Mouse (Mus musculus) hindbrain, embryonic 14.5 days (tissue): ENCODE measurements around the gene Mad1l1. TPM values are rescaled to one million over a fixed set of nuclear protein-coding genes. Genes with fewer than 3 reads are reported as not detected.

Experiments
- ATAC-seq: fragments of 200-750 bp; cut with Nextera tagmentation; 2 replicates; pipeline ENCODE4 v1.8.0; 2017; ENCODE audit warnings: moderate number of reproducible peaks, mild to moderate bottlenecking, moderate TSS enrichment, moderate library complexity; ENCODE audit not compliant: low FRiP score
- DNase-seq: peaks from one replicate; pipeline ENCODE4 v3.0.0-alpha.2; 2015; ENCODE audit warnings: low spot score
- H3K27ac ChIP-seq: fragments of 300-500 bp; sonication (generic); 2 replicates; pipeline ENCODE4 v1.5.1; 2014; ENCODE audit warnings: mild to moderate bottlenecking, moderate library complexity
- H3K27me3 ChIP-seq: fragments of 300-500 bp; sonication (generic); 2 replicates; pipeline ENCODE4 v1.6.1; 2014; ENCODE audit warnings: mild to moderate bottlenecking, low read length, mixed read lengths; ENCODE audit not compliant: control insufficient read depth, insufficient read depth
- H3K36me3 ChIP-seq: fragments of 300-500 bp; sonication (generic); replicated peaks from 2 replicates; pipeline ENCODE4 v1.6.1; 2014; ENCODE audit not compliant: control insufficient read depth, insufficient read depth
- H3K4me1 ChIP-seq: fragments of 300-500 bp; sonication (generic); replicated peaks from 2 replicates; pipeline ENCODE4 v1.6.1; 2014; ENCODE audit warnings: antibody characterized with exemption, low read length, mixed read lengths; ENCODE audit not compliant: control insufficient read depth, insufficient read depth
- H3K4me2 ChIP-seq: fragments of 300-500 bp; sonication (generic); replicated peaks from 2 replicates; pipeline ENCODE4 v1.6.1; 2014; ENCODE audit warnings: mild to moderate bottlenecking, moderate library complexity
- H3K4me3 ChIP-seq: fragments of 300-500 bp; sonication (generic); replicated peaks from 2 replicates; pipeline ENCODE4 v1.5.1; 2014; ENCODE audit warnings: mild to moderate bottlenecking, low read length
- H3K9ac ChIP-seq: fragments of 300-500 bp; sonication (generic); 2 replicates; pipeline ENCODE4 v1.6.1; 2014
- H3K9me3 ChIP-seq: fragments of 300-500 bp; sonication (generic); 2 replicates; pipeline ENCODE4 v1.6.1; 2016; ENCODE audit warnings: low read length; ENCODE audit not compliant: control insufficient read depth
- WGBS: fragments of 180-500 bp; shearing (Covaris S2); extraction: QIAGEN DNeasy Blood & Tissue Kit; methylation state at CpG from one replicate; pipeline ENCODE4 v1.1.7; 2014; 5-methylcytosine and 5-hydroxymethylcytosine counted together
- polyA plus RNA-seq: library from polyadenylated mRNA; unstranded; fragments of >200 nt; fragmentation: Nextera tagmentation; extraction: Ambion mirVana; gene quantifications from 2 replicates; pipeline ENCODE4 v1.2.1, GENCODE M21; 2014

Mad1l1 gene
- polyA plus RNA-seq, 1 experiment from 2014 or later, result 28.3 TPM

DNA sequence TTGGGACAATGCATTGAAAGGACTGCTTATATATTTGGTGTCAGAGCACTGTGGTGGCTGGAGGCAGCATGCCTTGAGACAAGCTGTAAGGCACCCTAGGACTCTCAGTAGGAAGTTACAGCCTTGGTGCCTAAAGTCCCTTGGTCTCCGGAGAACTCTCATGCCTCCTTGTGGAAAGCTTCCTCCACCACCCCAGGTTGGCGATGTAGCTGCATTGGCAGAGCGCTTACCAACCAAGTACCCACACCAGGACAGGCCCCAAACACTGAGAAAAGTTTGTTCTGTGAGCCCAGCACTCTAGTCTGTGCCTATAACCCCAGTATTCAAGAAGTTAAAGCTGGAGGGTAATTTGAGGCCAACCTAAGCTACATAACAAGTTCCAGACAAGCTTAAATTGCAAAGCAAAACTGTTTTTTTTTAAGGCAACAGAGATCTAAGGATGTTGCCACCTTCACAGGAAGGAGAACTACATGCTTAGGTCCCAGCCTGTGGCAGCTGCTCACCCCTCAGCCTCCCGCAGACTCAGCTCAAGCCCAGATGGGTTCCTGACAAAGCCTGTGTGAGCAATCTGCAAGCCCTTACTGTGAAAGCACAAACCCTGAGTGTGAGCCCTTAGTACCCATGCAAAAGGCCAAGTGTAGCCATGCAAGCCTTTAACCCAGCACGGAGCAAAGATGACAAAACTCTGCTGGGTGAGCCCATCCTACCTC lies 50.2 kb downstream of the Mad1l1 start:
- DNase-seq, result no peak
- Histone ChIP-seq H3K27me3 (no peaks in the 10 kb centered on the region), H3K4me3 (no peak overlapping the region), H3K4me2 (no peak overlapping the region), H3K9me3 (no peaks in the 10 kb centered on the region), H3K9ac (no peak overlapping the region), H3K27ac (no peak overlapping the region), H3K36me3 (no peaks in the 10 kb centered on the region), H3K4me1 (no peaks in the 10 kb centered on the region)
- no peak for ATAC-seq
- 89% methylated on average over 5 of the region's 5 CpGs for WGBS

DNA sequence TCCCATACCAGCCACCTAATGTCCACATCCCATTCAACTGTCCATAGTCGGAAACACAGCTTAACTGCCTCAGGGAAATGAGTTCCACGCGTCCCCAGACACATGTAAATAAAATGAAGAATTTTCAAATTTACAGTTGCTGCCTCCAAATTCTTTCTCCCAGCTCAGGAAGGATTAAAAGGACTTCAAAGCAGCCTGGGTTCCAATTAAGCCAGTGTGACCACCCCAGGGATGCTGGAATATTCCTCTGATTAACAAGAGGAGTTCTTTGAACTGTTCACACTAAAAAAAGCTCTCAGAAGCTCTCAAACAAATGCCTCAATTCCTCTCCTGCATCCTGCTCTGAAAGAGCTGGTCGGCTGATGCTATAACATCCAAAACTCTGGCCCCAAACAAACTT lies 53.0 kb downstream of the Mad1l1 start:
- WGBS, result 82% methylated on average over 4 of the region's 4 CpGs
- DNase-seq, result no peak

DNA sequence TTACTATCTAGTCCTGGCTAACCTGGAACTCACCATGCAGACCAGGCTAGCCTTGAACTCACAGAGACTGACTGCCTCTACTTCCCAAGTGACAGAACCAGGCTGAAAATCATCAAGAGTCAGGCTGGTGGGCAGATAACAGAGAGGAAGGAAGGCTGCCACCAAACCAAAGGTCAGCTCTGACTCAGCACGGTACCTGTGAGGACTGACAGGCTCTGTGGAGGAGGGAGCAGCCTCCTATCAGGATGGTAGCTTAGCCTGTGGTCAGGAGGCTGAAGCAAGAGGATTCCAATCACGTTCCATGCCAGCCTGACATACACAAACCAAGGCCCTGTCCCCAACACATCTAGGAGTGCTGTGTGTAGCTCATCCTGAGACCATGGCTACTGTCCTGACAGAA lies 54.3 kb downstream of the Mad1l1 start:
- Histone ChIP-seq H3K9ac (no peak overlapping the region), H3K4me2 (no peak overlapping the region), H3K27ac (no peak overlapping the region), H3K4me3 (no peak overlapping the region), H3K4me1 (peaks cover 21% of the 10 kb centered on the region), H3K27me3 (no peaks in the 10 kb centered on the region), H3K36me3 (no peaks in the 10 kb centered on the region), H3K9me3 (no peaks in the 10 kb centered on the region)
- 85% methylated on average over 2 of the region's 2 CpGs for WGBS
- DNase-seq (no peak), ATAC-seq (no peak)

More for the DNA sequence above, 53.0 kb downstream of the Mad1l1 start:
- no peak overlapping the region for H3K4me2 ChIP-seq
- H3K27me3 ChIP-seq, result no peaks in the 10 kb centered on the region
- no peak overlapping the region for H3K27ac ChIP-seq
- no peaks in the 10 kb centered on the region for H3K9me3 ChIP-seq
- no peak overlapping the region for H3K4me3 ChIP-seq
- no peak for ATAC-seq
- no peak overlapping the region for H3K9ac ChIP-seq
- no peaks in the 10 kb centered on the region for H3K36me3 ChIP-seq
- H3K4me1 ChIP-seq, result peaks cover 21% of the 10 kb centered on the region

GRCm38 (mm10) chr5:140264825-140265575 lies 56.4 kb downstream of the Mad1l1 start:
- WGBS, result 72% methylated on average over 5 of the region's 5 CpGs
- Histone ChIP-seq H3K4me3 (no peak overlapping the region), H3K27ac (peak overlapping the region; percentile 44), H3K4me1 (peaks cover 21% of the 10 kb centered on the region), H3K36me3 (no peaks in the 10 kb centered on the region), H3K9ac (0 out of 2 replicates have a peak overlapping the region, but pooled peaks have one; percentile 2), H3K4me2 (no peak overlapping the region), H3K9me3 (no peaks in the 10 kb centered on the region), H3K27me3 (no peaks in the 10 kb centered on the region)
- no peak for DNase-seq
- ATAC-seq, result no peak

GRCm38 (mm10) chr5:140263754-140264749 lies 57.3 kb downstream of the Mad1l1 start:
- Histone ChIP-seq H3K36me3 (no peaks in the 10 kb centered on the region), H3K4me2 (no peak overlapping the region), H3K9me3 (no peaks in the 10 kb centered on the region), H3K9ac (0 out of 2 replicates have a peak overlapping the region, but pooled peaks have one; percentile 2), H3K27ac (peak overlapping the region; percentile 44), H3K4me3 (no peak overlapping the region), H3K4me1 (peaks cover 21% of the 10 kb centered on the region), H3K27me3 (no peaks in the 10 kb centered on the region)
- WGBS, result 27% methylated on average over 30 of the region's 30 CpGs
- ATAC-seq, result peak; percentile 68; the same call in 1 of the 2 replicates
- DNase-seq, result peak; percentile 52

DNA sequence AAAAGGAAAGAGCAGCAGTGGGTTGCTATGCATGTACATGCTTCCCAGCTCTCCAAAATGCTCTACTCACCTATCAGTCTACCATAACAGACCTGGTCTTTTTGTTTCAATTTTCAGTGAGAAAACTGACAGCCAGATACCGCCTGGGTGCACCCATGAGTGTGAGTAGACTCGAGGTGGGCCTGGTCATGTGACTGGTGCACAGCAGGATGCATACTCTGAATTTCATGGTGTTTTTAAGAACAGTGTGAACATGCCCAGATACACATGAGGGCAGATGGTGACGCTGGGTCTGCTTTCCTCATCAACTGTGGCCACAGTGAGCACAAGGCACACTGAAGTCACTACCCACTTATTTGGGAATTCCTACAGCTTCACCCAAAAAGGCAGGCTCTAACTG lies 59.0 kb downstream of the Mad1l1 start:
- H3K27me3 ChIP-seq, result no peaks in the 10 kb centered on the region
- H3K4me1 ChIP-seq, result peaks cover 21% of the 10 kb centered on the region
- DNase-seq, result no peak
- no peak for ATAC-seq
- no peak overlapping the region for H3K9ac ChIP-seq
- H3K27ac ChIP-seq, result no peak overlapping the region
- WGBS, result 77% methylated on average over 3 of the region's 3 CpGs
- H3K36me3 ChIP-seq, result no peaks in the 10 kb centered on the region
- H3K9me3 ChIP-seq, result no peaks in the 10 kb centered on the region
- H3K4me3 ChIP-seq, result no peak overlapping the region
- no peak overlapping the region for H3K4me2 ChIP-seq

GRCm38 (mm10) chr5:140261313-140261712 lies 60.0 kb downstream of the Mad1l1 start:
- 93% methylated on average over 4 of the region's 4 CpGs for WGBS
- no peak overlapping the region for H3K4me3 ChIP-seq
- no peak overlapping the region for H3K4me2 ChIP-seq
- ATAC-seq, result no peak
- no peak overlapping the region for H3K27ac ChIP-seq
- H3K36me3 ChIP-seq, result no peaks in the 10 kb centered on the region
- no peaks in the 10 kb centered on the region for H3K9me3 ChIP-seq
- H3K27me3 ChIP-seq, result no peaks in the 10 kb centered on the region
- H3K4me1 ChIP-seq, result peaks cover 26% of the 10 kb centered on the region
- H3K9ac ChIP-seq, result no peak overlapping the region
- DNase-seq, result no peak

- no peak overlapping the region for H3K4me2 ChIP-seq
- no peaks in the 10 kb centered on the region for H3K9me3 ChIP-seq
- no peaks in the 10 kb centered on the region for H3K27me3 ChIP-seq
- no peak overlapping the region for H3K4me3 ChIP-seq
- H3K27ac ChIP-seq, result no peak overlapping the region
- ATAC-seq, result no peak
- WGBS, result 98% methylated on average over 5 of the region's 5 CpGs
- DNase-seq, result no peak
- H3K4me1 ChIP-seq, result peaks cover 6% of the 10 kb centered on the region; the same call in 1 of the 2 replicates
- H3K36me3 ChIP-seq, result no peaks in the 10 kb centered on the region
- no peak overlapping the region for H3K9ac ChIP-seq
Observed at GRCm38 (mm10) chr5:140258633-140259032, 62.7 kb downstream of the Mad1l1 start.

DNA sequence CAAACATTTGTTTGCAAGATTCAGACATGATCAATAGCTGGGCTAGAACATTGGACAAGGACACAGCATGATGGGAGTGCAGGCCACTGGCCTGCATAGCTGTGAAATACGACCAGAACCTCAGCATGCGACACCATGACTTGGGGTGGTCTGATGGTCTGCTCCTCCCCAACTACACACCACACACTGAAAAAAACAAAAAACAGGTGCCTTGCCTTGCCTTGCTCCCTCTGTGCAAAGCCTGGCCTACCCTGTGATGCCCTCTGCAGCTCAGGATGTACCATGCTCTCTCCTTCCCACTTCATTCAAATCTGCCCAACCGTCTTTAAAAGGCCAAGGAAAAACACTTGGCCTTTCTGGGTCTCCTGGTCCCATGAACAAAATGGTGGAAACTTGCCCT lies 63.3 kb downstream of the Mad1l1 start:
- Histone ChIP-seq H3K4me1 (0 out of 2 replicates have a peak, but pooled peaks cover 5% of the 10 kb centered on the region), H3K9me3 (no peaks in the 10 kb centered on the region), H3K27me3 (no peaks in the 10 kb centered on the region), H3K36me3 (no peaks in the 10 kb centered on the region), H3K4me3 (no peak overlapping the region), H3K4me2 (no peak overlapping the region), H3K27ac (no peak overlapping the region), H3K9ac (no peak overlapping the region)
- 96% methylated on average over 3 of the region's 3 CpGs for WGBS
- no peak for DNase-seq
- ATAC-seq, result no peak
